Mouse (Mus musculus) CD4-positive, CD25-positive, alpha-beta regulatory T cell, adult 2 months (primary cell): ENCODE data around the gene Pik3ip1.
A peak's percentile ranks its signal among the peaks of the same experiment; 100 is the strongest.

Source experiments
- DNase-seq: peaks from one replicate; pipeline ENCODE4 v3.0.0-alpha.2; 2012; ENCODE audit warnings: low read depth, low spot score

Pik3ip1 gene

GRCm38 (mm10) chr11:3329891-3330451 is at the start of gene Pik3ip1:
Gene Pik3ip1 (plus strand): TSS chr11:3330401.
- DNase-seq, result no peak

- DNase-seq, result no peak
Observed at GRCm38 (mm10) chr11:3282887-3283286, 47.3 kb upstream of the Pik3ip1 start.

DNA sequence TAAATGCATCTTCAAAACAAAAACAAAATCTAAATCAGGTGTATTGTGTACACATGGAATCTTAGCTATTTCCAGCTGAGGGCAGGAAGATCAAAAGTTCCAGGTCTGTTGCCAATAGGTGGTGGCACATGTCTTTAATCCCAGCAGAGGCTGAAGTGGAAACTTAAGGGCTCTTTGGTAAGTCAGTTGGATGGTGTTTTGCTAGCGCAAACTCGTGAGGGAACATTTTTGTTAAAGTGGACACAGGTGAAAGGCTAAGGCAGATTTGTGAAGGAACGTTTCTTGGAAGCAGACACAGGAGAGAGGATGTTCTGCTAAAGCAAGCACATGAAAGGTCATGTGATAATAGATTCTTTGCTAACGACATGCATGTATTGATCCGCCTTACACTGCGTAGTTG is 46.6 kb upstream of the Pik3ip1 start:
- DNase-seq, result no peak

DNA sequence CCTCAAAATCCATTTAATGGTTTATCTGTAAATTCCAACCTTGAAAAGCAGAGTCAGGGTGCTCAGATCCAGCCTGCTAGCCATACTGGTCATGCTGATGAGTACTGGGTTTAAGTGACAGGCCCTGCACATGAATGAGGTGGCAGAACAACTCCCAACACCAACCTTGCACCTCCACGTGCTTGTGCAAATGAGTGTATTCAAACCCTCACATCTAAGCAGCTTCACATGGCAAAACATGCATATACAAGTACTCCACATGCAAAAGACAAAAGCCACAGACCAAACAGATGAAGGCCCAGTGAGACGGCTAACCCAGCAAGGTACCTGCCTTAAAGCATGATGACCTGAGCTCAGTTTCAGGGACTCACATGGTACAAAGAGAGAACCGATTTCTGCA is 44.3 kb upstream of the Pik3ip1 start:
- no peak for DNase-seq

DNA sequence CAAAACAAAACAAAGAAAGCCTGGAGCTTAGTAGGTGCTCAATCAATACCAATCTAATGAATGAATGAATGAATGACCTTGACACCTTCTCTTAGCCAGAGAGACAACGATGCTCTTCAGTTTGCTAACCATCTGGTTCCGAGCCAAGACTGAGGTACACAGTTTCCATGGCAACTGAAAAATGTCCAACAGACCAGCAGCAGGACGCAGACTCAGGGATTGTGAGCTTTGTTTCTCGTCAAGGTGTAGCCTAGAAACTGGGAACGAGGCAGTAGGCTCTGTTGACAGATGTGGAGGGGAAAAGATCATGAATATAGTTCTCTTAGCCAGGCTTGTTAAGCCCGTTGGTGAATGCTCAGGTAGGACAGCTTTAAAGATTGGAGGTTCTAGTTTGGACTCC is 43.1 kb upstream of the Pik3ip1 start:
- DNase-seq, result no peak

DNA sequence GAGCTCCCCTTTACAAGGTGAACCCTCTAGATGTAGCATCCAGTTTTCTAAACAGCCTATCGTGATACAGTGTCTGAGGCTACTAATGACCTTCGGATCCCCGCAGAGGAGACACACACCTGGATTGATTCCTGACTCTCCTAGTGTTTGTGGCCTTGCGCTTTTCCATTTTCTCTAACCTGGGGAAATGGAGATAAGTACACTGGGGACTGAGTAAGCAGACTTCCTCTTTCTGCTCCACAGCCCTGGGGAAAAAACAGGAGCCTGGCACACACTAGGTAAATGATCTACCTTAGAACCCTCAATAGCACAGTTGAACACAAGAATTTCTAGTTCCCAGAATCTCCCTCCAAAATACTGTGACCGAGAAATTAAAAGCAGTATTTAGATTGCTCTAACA is 42.3 kb upstream of the Pik3ip1 start:
- no peak for DNase-seq

- peak; percentile 54 for DNase-seq
Observed at GRCm38 (mm10) chr11:3288521-3289301, 41.5 kb upstream of the Pik3ip1 start, which contains the start of gene Patz1. Gene Patz1 (plus strand): TSS chr11:3288874.

GRCm38 (mm10) chr11:3289302-3289802 is 40.8 kb upstream of the Pik3ip1 start:
- DNase-seq, result peak; percentile 85

GRCm38 (mm10) chr11:3289803-3290639 is 40.2 kb upstream of the Pik3ip1 start:
- DNase-seq, result peak; percentile 89

DNA sequence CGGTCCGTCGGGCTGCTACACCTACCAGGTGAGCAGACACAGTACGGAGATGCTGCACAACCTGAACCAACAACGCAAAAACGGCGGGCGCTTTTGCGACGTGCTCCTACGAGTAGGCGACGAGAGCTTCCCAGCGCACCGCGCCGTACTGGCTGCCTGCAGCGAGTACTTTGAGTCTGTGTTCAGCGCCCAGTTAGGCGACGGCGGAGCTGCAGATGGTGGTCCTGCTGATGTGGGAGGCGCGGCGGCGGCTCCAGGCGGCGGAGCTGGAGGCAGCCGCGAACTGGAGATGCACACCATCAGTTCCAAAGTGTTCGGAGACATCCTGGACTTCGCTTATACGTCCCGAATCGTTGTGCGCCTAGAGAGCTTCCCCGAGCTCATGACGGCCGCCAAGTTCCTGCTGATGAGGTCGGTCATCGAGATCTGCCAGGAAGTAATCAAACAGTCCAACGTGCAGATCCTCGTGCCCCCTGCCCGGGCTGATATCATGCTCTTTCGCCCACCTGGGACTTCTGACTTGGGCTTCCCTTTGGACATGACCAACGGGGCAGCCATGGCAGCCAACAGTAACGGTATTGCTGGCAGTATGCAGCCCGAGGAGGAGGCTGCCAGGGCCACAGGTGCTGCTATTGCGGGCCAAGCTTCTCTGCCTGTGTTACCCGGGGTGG is 39.4 kb upstream of the Pik3ip1 start:
- DNase-seq, result peak; percentile 68

GRCm38 (mm10) chr11:3291311-3292061 is 38.7 kb upstream of the Pik3ip1 start:
- peak; percentile 41 for DNase-seq

- peak; percentile 51 for DNase-seq
Observed at GRCm38 (mm10) chr11:3292062-3292421, 38.2 kb upstream of the Pik3ip1 start.

GRCm38 (mm10) chr11:3292711-3293249 is 37.4 kb upstream of the Pik3ip1 start:
- no peak for DNase-seq

GRCm38 (mm10) chr11:3293361-3293760 is 36.8 kb upstream of the Pik3ip1 start:
- DNase-seq, result no peak

DNA sequence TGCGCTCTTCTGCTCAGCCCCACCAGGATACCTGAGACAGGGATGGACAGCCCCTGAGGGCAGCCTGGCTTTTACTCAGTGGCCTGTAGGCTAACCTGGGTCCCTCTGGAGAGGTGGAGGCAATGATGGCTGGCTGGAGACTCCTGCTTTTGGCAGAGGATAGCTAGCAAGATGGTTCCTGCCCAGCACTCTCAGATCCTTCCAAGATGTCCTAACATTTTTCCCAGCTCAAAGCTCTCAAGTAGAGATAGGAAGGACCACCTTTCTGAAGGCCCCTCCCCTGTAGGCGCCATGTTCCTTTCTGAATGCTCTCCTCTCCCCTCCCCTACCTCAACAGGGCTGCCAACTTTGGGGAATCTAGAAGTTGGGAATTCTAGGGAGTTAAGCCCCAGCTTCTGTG is 35.6 kb upstream of the Pik3ip1 start:
- DNase-seq, result no peak

DNA sequence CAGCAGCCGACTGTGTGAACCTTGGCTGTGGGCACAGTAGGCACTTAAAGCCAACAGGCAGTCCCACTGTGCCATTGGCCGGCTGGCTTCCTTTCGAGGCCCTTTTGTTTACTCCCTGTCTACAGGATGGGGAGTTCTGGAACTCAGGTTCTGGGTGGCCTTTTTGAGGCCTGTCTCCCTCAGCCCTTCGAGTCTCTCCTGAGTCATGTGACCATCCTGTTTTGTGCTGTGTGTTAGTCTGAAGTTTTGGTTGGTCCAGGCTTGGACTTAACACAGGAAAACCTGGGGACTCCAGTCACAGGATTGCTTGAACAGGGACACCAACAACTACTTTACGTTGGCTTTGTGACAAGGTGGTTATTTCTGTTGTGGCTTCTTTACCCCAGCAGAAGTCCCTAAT is 34.1 kb upstream of the Pik3ip1 start:
- DNase-seq, result no peak

DNA sequence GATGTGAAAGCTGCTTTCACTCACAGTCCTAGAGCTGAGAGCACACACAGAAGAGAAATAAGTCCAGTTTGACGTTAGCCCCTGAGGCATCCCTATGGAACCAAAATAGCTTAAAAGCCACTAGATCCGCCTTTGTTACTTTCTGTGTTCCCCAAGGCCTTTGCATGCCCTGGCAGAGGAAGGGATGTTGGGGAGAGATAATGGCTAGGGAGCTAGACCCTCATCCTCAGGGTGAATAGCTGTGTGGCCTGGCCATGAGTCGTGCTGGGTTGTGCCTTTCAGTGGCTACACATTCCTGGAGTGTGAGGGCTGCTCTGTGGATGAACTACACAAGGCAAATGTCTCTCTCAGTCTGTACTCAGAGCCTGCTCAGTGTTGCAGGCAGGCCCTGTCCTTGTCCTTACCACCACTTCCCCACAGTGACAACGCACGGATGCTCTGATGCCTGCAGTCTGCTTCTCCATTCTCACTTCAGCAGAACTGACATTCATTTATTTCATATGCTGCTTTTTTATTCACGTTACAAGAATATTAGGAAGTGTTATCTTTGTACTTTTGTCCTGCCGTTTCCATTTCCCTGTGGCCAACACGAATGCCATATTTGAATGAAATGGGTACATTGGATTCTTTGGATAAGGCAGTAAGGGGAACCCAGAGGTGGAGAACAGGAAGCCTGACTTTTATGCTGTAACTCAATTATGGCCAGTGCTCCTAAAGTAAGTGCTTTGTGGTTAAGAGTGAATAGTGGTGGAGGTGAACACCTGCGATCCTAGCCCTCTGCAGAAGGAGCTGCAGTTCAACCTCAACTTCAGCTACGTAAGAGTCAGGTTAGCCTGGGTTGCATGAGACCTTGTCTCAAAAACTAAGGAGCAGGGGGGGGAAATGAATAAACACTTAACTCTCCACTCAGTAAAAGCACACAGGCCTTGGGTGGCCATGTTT is 32.1 kb upstream of the Pik3ip1 start:
- DNase-seq, result no peak

GRCm38 (mm10) chr11:3298813-3299185 is 31.4 kb upstream of the Pik3ip1 start:
- DNase-seq, result no peak

- no peak for DNase-seq
Observed at GRCm38 (mm10) chr11:3301075-3301474, 29.1 kb upstream of the Pik3ip1 start.

GRCm38 (mm10) chr11:3302385-3302784 is 27.8 kb upstream of the Pik3ip1 start:
- DNase-seq, result no peak
